Mouse (Mus musculus) small intestine, adult 2 months (tissue): ENCODE measurements around the gene Lipc. TPM values are rescaled to one million over a fixed set of nuclear protein-coding genes. Genes with fewer than 3 reads are reported as not detected.

ENCODE experiments used
- H3K27ac ChIP-seq: fragments of 200-500 bp; 2 replicates; pipeline ENCODE4 v1.5.1; 2012; ENCODE audit warnings: low read depth, low read length, control low read depth, inconsistent platforms; ENCODE audit not compliant: insufficient read depth
- H3K27me3 ChIP-seq: fragments of 200-500 bp; 2 replicates; pipeline ENCODE4 v1.6.1; 2012; ENCODE audit warnings: mild to moderate bottlenecking, moderate library complexity, low read length, inconsistent platforms; ENCODE audit not compliant: control insufficient read depth, insufficient read depth
- H3K36me3 ChIP-seq: fragments of 200-500 bp; 2 replicates; pipeline ENCODE4 v1.6.1; 2012; ENCODE audit warnings: mild to moderate bottlenecking, low read length, control low read depth, inconsistent platforms; ENCODE audit not compliant: control insufficient read depth, insufficient read depth
- H3K4me1 ChIP-seq: fragments of 200-500 bp; 2 replicates; pipeline ENCODE4 v1.6.1; 2012; ENCODE audit warnings: low read length, inconsistent platforms, mixed read lengths; ENCODE audit not compliant: control insufficient read depth, insufficient read depth, insufficient read length
- H3K4me3 ChIP-seq: fragments of 200-500 bp; 2 replicates; pipeline ENCODE4 v1.5.1; 2012; ENCODE audit warnings: low read depth, mild to moderate bottlenecking, control low read depth, inconsistent platforms, low read length, moderate library complexity
- CTCF ChIP-seq: fragments of 200-500 bp; IDR thresholded peaks from 2 replicates; pipeline ENCODE4 v1.5.1; 2012; ENCODE audit warnings: low read depth, mild to moderate bottlenecking, control low read depth, inconsistent platforms, low read length, moderate library complexity, mixed read lengths; ENCODE audit not compliant: insufficient replicate concordance, insufficient read length; ENCODE audit errors: extremely low read depth
- POLR2A ChIP-seq: fragments of 200-500 bp; IDR thresholded peaks from 2 replicates; pipeline ENCODE4 v1.6.1; 2012; ENCODE audit warnings: low read depth, mild to moderate bottlenecking, control low read depth, inconsistent platforms, low read length, moderate library complexity
- WGBS: fragments of 180-500 bp; shearing (Covaris S2); methylation state at CpG from one replicate; pipeline ENCODE4 v1.1.7; 2018; 5-methylcytosine and 5-hydroxymethylcytosine counted together
- polyA plus RNA-seq: library from polyadenylated mRNA; depleted of rRNA; stranded (reverse); fragments of >200 nt; gene quantifications from 2 replicates; pipeline ENCODE4 v1.2.3, GENCODE M21; 2012

Gene Lipc
- polyA plus RNA-seq, 1 experiment, result 0.56 TPM

DNA sequence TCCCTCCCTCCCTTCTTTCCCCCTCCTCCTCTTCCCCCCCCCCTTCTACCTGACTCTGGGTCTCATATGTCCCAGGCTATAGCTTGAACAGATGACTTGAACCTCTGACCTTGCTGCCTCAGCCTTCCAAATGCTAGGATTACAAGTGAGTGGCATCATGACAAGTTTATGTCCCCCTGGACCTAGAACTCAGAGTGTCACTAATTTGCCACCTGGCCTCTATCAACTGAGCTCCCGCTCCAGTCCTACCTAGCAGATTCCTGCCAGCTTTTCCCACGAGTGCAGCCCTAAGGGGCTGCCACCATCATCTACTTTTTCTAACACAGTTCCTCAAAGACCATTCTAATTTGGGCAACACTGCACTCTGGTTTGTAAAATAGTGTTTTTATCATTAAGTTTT, 13.2 kb downstream of the Lipc start:
- WGBS, result 35% methylated on average over 2 of the region's 2 CpGs
- H3K4me1 ChIP-seq, result peaks cover 12% of the 10 kb centered on the region; the same call in 1 of the 2 replicates
- H3K36me3 ChIP-seq, result no peaks in the 10 kb centered on the region
- H3K4me3 ChIP-seq, result no peak overlapping the region
- H3K27ac ChIP-seq, result no peak overlapping the region
- TF ChIP-seq CTCF, result no peak
- H3K27me3 ChIP-seq, result no peaks in the 10 kb centered on the region

DNA sequence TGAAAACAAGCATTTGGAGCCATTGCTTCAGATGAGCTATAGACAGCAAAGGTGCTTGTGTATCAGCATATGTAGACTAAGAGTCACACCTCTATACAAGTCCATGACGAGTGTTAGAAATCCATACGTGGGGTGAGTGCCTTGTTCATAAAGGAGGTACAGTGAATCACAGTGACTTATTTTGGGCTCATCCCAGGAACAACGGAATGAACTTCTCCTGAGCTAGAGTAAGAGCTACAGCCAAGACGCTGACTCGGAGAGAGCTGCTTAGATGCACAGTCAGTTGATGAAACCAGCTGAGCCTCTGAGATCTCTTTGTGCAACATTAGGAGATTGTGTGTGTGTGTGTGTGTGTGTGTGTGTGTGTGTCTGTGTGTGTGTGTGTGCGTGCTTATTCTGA, 13.9 kb downstream of the Lipc start:
- Histone ChIP-seq H3K36me3 (no peaks in the 10 kb centered on the region), H3K27me3 (no peaks in the 10 kb centered on the region), H3K4me1 (peaks cover 12% of the 10 kb centered on the region; the same call in 1 of the 2 replicates), H3K4me3 (no peak overlapping the region), H3K27ac (no peak overlapping the region)
- 87% methylated on average over 6 of the region's 6 CpGs for WGBS
- TF ChIP-seq POLR2A, result no peak
- TF ChIP-seq CTCF, result no peak

DNA sequence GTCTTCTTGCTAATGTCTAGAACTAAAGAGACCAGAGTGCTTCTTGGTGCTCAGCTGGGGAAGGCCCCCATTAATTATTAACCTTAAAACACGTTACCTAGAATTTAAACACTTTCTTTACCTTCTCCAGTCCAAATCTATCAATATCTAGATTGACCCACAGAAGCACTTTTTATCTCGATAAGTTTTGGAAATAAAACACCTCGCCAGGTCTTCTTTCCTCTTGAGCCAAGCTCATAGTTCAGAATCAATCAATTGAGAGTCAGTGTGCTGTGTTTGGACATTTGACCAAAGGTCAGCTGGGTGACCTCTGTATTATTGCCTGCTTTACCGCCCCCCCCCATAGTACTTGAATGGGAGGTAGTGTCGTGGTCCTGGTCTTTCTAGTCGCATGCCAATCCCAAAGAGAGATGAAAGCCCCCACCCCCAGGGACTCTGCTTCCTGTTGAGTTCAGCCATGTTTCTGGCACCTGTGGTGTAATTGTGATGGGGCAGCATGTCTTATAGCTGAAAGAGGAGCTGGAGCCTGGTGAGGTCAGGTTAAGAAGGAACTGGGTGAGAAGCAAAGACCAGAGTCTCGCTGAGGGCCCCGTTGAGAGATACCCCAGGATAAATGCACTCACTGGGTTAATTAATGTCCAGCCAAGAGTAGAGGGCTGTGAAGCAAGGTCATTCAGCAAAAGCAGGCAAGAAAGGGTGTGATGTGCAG, 17.3 kb downstream of the Lipc start:
- TF ChIP-seq CTCF (no peak), POLR2A (no peak)
- 57% methylated on average over 8 of the region's 8 CpGs for WGBS
- Histone ChIP-seq H3K4me1 (peaks cover 10% of the 10 kb centered on the region), H3K27me3 (no peaks in the 10 kb centered on the region), H3K27ac (no peak overlapping the region), H3K36me3 (no peaks in the 10 kb centered on the region), H3K4me3 (no peak overlapping the region)

DNA sequence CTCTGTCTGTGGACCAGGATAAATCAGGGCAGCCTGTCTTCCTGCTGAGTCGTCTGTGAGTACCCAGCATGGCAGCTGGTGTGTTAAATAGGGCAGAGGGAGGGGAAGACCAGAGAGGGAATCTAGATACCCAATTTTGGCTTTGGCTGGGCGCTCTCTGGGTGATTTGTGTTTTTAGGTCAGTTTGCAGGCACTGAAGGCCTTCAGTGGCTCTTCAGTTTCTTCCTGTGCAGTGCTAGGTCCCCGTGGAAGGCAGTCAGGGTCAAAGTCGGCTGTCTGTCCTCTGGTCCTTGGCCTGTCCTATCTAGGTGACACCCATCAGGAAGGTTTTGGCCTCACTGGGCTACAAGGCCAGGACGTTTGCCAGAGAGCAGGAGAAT, 21.4 kb downstream of the Lipc start:
- no peaks in the 10 kb centered on the region for H3K27me3 ChIP-seq
- H3K27ac ChIP-seq, result no peak overlapping the region
- H3K36me3 ChIP-seq, result no peaks in the 10 kb centered on the region
- TF ChIP-seq CTCF, result no peak
- TF ChIP-seq POLR2A, result no peak
- 60% methylated on average over 5 of the region's 5 CpGs for WGBS
- H3K4me3 ChIP-seq, result no peak overlapping the region
- peaks cover 13% of the 10 kb centered on the region for H3K4me1 ChIP-seq

DNA sequence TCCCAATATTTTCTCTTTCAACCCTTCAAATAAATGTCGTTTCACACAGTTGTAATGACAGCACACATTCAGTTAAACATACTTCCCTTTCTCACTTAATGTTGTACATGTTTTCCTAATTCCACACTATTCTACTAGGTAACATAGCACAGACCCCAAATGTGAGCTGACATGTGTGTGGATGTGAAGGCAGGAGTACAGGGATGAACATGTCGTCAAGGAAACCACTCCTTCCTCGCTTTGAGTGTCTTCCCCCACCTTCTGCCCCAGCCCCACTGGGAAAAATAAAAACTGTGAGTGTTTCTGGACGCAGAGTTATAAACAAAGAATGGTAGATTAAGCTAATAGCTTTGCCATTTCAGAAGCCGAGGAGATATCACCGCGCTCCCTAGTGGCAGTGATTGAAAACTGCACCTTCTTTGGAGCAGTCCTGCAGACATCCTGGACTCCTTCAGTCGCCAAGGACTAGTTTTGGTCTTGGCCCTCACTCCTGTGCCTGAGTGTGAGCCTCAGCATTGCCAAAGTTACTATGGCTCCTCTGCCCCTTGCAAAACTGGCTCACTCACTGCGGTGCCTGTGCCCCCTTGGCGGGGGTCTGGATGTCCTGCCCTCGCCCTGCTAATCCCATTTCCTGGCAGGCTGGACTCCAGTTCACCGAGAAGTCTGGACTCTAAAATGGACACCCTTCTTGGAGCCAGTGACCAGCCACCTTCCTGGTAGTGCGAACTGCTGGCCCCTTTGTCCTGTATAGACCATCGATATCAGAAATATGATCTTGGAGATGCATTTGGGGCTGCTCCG, 22.0 kb downstream of the Lipc start:
- Histone ChIP-seq H3K4me3 (no peak overlapping the region), H3K27me3 (no peaks in the 10 kb centered on the region), H3K27ac (no peak overlapping the region), H3K36me3 (no peaks in the 10 kb centered on the region), H3K4me1 (peaks cover 13% of the 10 kb centered on the region)
- TF ChIP-seq CTCF (peak; percentile 64; the same call in 1 of the 2 replicates), POLR2A (no peak)
- 62% methylated on average over 15 of the region's 15 CpGs for WGBS

DNA sequence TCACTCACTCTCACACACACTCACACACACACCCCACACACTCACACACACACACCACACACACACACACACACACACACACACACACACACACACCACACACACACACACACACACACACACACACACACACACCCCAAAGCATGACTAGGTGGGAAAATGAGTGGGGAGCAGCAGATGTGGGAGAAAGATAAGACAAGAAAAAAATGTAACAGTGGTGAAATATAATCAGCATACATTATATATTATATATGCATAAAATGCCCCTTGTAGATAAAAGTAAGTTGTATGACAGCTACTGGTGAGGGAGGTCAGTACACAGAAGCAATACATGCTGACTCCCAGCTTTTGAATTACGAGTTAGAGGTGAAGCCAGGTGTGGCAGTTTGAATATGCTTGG, 23.6 kb downstream of the Lipc start:
- no peaks in the 10 kb centered on the region for H3K36me3 ChIP-seq
- TF ChIP-seq POLR2A, result no peak
- no peak for TF ChIP-seq CTCF
- WGBS, result 91% methylated on average over 1 of the region's 1 CpGs
- H3K4me3 ChIP-seq, result no peak overlapping the region
- H3K27ac ChIP-seq, result no peak overlapping the region
- H3K4me1 ChIP-seq, result peaks cover 16% of the 10 kb centered on the region
- H3K27me3 ChIP-seq, result no peaks in the 10 kb centered on the region

DNA sequence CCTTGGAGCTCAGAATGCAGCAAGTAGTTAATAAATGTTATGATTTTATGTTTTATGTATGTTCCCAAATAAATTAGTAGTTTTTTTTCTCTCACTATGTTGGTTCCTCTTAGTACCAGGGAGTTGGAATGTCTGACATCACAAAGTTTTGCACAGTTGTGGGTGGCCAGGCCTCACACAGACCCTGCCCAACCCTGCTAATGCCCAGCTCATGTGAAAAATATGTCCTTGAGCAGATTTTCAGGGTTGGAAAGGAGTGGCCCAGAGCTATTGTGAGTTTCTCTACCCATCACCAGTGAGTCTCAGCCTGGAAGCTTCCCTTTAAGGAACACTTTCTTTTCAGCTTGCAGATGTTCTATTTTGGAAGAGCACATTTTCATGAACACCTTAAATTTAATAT, 24.3 kb downstream of the Lipc start:
- H3K27ac ChIP-seq, result no peak overlapping the region
- peaks cover 20% of the 10 kb centered on the region for H3K4me1 ChIP-seq
- no peaks in the 10 kb centered on the region for H3K27me3 ChIP-seq
- H3K4me3 ChIP-seq, result no peak overlapping the region
- no peaks in the 10 kb centered on the region for H3K36me3 ChIP-seq
- TF ChIP-seq CTCF (no peak), POLR2A (no peak)
